Mouse (Mus musculus): ENCODE results near the gene H2afy.

Gene H2afy

DNA sequence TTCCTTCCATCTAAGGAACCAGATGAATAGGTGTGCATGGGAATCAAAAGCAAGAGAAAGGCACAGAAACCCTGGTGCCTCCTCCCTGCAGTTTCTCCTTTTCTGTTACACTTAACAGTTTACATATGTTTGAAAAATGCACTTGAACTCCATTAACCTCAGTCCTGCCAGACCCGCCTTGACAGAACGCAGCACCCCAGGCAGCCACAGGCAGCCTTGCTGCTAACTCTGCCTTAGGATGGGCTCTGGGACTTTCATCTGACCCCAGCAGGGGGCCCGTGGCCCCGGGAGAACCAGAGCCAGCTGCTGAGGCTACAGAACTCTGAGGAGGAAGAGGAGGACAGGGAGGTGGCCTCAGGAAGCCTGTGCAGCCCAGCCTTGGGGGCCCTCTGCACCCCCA is 23.7 kb downstream of the H2afy start:
- DNase-seq (ENCODE audit: low spot score in 2 of 2): no peak

- DNase-seq (ENCODE audit: low spot score in 2 of 2): no peak
Measured at GRCm38 (mm10) chr13:56111601-56112000, 24.6 kb downstream of the H2afy start.

DNA sequence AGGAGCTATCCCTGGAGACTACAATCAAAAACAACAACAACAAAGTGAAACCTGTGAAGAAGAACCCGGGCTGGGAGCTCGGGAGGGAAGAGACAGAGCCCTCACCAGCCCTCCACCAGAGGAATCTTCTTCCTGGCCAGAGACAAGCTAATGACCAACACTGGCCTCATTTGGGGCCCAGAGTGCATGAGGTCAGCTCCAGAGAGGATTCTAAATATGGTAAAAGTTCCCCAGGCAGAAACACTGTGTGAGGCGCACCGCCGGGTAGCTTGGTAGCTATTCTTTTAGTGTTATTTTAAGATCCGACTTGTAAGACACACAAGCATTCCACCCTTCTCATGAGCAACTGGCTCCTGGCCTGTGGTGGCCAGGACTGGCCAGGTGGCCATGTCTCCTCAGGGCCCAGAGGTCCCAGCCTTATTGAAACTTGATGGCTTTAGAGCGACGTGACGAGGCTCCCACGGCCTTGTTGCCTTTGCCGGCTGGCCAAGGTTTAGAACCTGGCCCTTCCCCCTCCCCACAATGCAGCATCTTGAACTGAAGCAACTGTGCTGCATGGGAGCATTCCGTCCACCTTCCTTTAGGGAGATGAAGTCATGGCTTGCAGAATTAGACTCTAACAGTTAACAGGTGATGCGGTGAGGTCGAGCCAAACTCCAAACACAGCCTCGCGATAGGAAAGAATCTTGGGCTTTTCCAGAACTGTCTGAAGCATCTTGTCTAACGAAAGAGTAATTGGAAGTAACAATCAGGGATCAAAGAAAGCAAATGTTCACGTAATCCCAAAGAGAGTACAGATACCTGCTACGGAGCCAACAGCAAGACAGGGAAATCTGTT is 25.2 kb downstream of the H2afy start:
- no peak for DNase-seq (ENCODE audit: low spot score in 2 of 2)

DNA sequence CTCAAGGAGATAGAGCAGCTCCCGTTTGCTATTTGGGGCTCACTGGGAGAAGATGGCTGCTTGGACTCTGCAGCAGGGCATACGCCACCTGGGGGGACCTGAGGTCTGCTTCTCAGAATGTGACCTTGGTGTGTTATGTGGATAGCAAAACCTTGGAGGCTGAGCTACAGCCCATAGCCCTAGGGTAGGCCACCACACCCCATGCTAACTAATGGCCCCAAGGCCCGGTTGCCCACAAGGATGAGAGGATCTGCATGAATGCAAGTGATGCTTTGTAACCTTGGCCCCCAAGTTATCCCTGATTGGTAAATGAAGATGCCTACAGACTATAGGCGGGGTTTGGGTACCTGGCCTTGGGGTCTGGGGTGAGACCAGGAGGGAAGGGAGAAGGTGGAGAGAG is 26.5 kb downstream of the H2afy start:
- no peak for DNase-seq (ENCODE audit: low spot score in 2 of 2)

DNA sequence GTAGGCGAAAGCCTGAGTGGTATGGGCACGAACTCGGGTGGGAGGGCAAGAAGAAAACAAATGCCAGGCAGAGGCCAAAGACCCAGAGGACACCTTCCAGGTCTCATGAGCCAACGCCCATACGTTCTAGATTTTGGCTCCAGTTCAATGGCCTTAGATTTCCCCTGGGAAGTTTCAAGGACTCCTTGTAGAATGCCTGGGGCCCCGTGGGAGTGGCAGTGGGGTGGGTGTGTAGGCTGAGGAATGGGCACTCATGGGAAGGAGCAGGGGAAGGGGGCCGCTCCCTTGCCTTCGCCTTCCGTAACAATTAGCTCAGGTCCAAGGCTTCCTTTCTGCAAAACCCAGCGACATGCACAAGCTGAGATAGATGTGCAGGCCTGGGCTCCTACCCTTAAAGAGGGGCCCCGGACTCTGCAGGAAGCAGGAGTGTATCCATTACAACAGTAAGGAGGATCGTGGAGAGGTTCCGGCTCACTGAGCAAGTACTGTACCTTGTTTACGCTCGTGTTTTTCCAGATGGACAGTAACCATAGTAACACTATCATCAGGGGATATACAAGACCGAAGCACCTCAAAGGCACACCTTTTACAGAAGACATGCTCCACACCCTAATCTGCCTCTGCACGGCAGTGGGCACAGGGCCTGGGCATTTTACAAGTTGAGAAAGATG is 27.2 kb downstream of the H2afy start:
- no peak for DNase-seq (ENCODE audit: low spot score in 2 of 2)

DNA sequence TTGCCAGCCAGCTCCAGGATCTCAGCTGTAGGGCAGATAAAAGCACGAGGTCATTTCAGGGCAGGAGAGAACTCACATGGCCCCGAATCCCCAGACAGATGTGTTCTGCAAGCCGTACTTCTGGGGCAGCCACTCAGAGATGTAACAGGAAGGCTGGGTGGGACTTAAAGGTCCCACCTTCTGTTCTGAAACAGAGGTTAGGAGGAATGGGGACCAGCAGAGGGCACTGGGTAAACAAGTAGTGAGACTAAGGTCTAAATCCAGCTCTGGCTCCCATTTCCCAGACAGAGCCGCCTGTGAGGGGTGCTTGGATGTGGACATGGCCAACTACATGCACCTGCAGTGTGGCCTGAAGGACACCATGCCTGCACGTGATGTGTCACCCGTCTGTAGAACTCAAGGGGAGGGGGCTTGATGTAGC is 31.2 kb downstream of the H2afy start:
- no peak for DNase-seq (ENCODE audit: low spot score in 2 of 2)

GRCm38 (mm10) chr13:56103796-56104746 is 32.1 kb downstream of the H2afy start:
- DNase-seq (ENCODE audit: low spot score in 2 of 2): no peak

GRCm38 (mm10) chr13:56102160-56102559 is 34.0 kb downstream of the H2afy start:
- no peak for DNase-seq (ENCODE audit: low spot score in 2 of 2)

DNA sequence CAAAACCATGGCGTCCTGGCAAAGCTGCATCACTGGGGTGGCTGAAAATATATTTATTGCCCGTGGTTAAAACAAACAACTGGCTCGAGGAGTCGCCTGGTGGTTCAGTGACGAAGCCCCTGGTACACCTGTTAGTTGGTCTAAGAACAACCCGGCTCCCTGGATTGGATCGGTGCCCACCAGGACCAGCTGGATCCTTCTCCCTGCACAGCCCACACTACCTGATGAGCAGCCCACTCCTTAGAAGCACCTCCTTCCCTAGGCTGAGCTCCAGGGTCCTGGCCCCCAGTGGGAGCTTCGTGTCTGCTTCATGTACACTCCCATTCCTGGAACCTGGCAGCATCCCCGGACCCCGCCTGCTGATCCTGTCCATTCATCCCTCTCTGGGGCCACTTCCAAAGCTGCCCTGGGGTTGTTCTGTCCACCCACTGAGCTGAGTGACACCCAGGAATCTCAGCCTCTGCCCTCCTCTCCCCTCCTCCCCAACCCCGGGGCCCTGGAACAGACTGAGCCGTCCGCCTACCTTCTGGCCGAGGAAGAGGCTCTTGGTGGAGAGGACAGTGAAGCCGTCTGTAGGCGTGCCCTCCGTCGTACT is 40.5 kb downstream of the H2afy start:
- no peak for DNase-seq (ENCODE audit: low spot score in 2 of 2)

GRCm38 (mm10) chr13:56094544-56094943 is 41.6 kb downstream of the H2afy start:
- DNase-seq (ENCODE audit: low spot score in 2 of 2): no peak

DNA sequence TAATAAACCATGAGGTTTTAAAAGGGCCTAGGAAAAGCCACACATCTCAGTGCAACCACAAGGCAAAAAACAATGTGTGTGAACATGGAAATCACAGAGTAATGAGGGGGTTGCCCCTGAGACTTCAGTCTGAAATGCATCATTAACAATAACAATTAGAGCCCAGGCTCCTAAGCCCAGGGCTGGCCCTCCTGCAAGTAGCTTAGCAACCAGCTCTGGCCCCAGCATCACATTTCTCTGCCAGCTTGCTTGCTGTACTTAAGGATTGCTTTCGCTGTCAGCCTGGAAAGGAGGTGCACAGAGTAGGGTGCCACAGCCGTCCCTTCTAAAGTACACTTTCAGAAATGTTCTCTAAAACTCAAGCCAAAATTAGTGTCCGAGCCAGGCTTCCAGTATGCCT is 42.5 kb downstream of the H2afy start:
- DNase-seq (ENCODE audit: low spot score in 2 of 2): peak in 1 of 2 experiments; percentile 34

- DNase-seq (ENCODE audit: low spot score in 2 of 2): no peak
Measured at GRCm38 (mm10) chr13:56092606-56093005, 43.6 kb downstream of the H2afy start.

GRCm38 (mm10) chr13:56090597-56090996 is 45.6 kb downstream of the H2afy start:
- DNase-seq (ENCODE audit: low spot score in 2 of 2): no peak

DNA sequence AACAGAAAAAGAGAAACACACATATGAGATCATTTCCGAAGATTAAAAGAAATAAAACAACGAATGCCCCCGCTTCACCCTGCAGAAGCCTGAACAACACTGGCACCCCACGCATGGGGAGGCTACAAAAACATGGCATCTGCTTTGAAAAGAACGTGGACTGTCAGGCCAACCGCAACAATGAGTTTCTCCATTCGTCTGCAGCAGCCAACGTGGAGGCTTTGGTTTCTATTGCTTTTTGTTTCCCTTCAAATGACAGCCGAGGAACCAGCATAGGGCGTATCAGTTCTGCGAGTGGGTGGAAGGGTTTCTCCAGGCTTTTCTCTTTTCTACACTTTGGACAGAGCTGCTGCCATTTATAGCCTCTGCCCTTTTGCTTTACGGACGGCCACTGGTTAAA is 47.6 kb downstream of the H2afy start:
- no peak for DNase-seq (ENCODE audit: low spot score in 2 of 2)

DNA sequence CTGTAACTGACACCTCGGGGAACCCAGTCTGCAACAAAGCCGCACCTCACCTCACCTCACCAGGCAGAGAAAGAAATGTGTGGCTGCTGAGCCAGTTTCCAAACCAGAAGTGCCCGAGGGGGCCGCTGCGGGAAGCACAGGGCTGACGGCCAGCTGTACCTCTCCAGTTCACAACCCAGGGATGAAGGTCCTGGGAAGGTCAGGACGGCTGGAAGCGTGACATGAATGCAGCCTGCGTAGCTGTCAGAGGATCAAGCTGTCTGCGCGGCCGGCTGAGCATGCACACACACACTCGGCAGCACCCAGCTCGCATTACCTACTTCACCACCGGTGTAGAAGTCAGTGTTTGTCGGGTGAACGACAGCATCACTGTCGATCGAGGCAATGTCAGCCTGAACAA is 48.2 kb downstream of the H2afy start:
- DNase-seq (ENCODE audit: low spot score in 2 of 2): no peak

- DNase-seq (ENCODE audit: low spot score in 2 of 2): no peak
Measured at GRCm38 (mm10) chr13:56084146-56084905, 51.8 kb downstream of the H2afy start.

DNA sequence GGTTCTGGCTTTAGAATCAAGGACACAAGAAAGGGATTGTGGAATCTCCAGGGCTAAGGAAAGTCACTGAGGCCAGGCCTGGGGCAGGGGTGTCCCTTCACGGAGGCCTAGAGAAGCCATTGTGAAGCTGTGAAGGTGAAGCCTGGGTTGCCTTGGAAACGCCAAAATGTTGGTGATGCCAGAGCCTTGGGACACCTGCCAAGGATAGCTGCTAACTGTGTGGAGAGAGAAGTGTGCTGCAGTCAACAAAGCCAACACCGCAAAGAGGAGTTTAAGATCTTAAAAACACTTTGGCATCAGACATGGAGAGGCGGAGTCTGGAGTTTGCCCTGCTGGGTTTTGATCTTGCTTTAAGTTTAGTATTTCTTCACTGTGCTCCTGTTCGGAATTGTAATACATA is 54.5 kb downstream of the H2afy start:
- no peak for DNase-seq (ENCODE audit: low spot score in 2 of 2)

GRCm38 (mm10) chr13:56079616-56080015 is 56.5 kb downstream of the H2afy start:
- DNase-seq (ENCODE audit: low spot score in 2 of 2): no peak

- DNase-seq (ENCODE audit: low spot score in 2 of 2): no peak
Measured at GRCm38 (mm10) chr13:56078724-56079262, 57.4 kb downstream of the H2afy start.

DNA sequence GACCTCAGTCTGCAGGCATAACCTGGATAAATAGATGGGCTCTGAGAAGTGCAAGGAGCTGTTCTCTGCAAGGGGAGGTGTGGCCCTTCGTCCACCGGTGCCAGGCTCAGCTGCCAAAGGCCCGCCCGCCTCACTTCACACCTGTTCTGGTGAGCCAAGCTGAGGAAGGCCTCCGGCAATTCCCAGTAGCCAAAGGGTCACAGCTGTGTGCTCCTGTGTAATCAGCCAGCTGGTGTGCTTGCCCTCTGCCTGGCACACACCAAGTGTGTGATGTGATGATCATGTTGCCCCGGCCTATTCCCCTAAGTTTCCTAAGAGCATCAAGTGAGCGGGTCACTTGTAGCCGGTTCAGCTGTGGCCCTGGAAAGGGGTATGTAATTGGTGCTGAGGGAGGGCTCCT is 60.2 kb downstream of the H2afy start:
- DNase-seq (ENCODE audit: low spot score in 2 of 2): no peak

- no peak for DNase-seq (ENCODE audit: low spot score in 2 of 2)
Measured at GRCm38 (mm10) chr13:56073186-56073585, 63.0 kb downstream of the H2afy start.

All from frontal cortex, postnatal 10 days (tissue).